Mouse (Mus musculus): ENCODE measurements around the gene Baz2a.

Gene Baz2a

DNA sequence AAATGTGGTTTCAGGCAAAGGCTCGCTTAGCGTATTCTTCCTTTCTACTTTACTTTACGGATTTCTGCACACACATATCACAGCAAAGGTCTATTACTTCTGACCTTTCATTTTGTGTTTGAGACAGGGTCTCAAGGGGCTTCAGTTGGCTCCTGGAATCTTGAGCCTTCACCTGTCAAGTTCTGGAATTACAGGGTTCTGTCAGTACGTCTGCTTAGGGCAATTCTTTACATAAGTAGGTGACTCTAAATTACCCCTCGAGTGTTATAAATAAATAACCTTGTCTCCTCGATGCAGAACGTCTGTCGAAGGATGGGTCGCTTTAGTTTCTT lies 8.9 kb upstream of the Baz2a start:
- DNase-seq = no peak

DNA sequence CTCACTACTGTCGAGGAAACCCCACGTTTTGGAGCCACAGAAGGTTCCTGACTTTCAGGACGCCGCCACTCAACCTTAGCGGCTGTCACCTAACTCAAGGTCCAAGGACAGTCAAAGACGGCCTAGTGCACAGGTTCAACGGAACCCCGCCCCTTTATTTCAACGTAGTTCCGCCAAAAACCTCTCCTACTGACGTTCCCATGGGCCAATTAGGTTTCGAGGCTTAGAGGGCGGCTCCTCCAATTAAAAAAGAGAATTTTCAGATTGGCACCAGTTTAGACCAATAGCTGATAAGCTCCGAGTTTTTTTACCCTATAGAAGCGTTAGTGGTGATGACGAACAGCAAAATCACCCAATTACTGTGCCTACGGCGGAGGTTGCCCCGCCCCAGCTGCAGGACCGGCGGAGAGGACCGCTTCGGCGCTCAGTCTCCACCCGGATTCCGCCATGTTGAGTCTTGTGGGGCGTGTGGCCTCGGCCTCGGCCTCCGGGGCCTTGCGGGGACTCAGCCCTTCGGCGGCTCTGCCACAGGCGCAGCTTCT lies 8.4 kb upstream of the Baz2a start, which contains the start of gene Atp5b:
Atp5b (plus strand) TSS at position 394 of the 542 bp plus-strand sequence.
- peak; percentile 98 for DNase-seq

DNA sequence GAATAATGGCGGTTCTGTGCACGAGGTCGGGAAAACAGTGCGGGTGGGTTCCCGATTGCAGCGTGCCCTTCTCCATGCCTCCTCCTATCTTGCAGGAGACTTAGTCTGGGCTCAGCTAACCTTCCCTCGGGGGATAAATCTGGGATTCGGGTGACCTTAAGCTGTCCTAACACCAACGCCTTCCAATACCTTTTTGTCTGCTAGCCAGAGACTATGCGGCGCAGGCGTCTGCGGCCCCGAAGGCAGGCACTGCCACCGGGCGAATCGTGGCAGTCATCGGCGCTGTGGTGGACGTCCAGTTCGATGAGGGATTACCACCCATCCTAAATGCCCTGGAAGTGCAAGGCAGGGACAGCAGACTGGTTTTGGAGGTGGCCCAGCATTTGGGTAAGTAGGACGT lies 7.7 kb upstream of the Baz2a start:
- peak in 1 of 2 experiments; percentile 57 for DNase-seq

DNA sequence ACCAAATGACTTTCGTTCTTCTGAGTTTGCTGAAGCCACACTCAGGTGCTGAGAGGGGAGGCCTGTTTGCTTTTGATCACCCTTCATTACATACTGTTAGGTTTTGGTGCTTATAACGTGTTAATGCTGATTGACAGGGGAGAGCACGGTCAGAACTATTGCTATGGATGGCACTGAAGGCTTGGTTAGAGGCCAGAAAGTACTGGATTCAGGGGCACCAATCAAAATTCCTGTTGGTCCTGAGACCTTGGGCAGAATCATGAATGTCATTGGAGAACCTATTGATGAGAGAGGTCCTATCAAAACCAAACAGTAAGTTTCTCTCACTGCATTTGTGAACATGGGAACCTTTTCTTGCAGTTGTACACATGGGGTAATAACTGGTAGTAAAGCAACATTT lies 7.2 kb upstream of the Baz2a start:
- DNase-seq = no peak

DNA sequence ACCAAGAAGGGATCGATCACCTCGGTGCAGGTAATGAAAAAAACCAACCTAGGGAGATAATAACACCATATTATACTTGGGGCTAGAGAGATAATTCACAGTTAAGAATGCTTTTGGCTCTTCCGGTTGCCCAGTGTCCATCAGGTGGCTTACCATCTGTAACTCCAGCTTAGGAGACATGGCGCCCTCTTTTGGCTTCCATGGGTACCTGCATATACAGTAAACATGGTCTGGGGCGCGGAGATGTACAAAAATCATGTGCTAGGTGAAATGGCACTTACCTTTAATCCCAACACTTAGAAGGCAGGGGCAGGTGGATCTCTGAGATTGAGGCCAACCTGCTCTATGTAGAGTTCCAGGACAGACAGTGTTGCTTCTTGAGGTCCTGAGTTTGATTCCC lies 5.0 kb upstream of the Baz2a start:
- DNase-seq = peak in 1 of 2 experiments; percentile 51

DNA sequence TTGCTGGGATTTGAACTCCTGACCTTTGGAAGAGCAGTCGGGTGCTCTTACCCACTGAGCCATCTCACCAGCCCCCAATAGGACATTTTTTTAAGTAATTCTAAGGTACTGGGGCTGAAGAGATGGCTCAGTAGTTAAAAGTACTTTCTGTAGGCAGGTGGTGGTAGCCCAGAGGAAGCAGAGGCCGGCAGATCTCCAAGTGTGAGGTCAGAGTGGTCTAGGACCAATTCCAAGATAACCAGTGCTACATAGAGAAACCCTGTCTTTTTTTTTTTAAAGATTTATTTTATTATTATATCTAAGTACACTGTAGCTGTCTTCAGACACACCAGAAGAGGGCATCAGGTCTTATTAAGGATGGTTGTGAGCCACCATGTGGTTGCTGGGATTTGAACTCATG lies 4.2 kb upstream of the Baz2a start:
- DNase-seq = peak; percentile 47 to 55

DNA sequence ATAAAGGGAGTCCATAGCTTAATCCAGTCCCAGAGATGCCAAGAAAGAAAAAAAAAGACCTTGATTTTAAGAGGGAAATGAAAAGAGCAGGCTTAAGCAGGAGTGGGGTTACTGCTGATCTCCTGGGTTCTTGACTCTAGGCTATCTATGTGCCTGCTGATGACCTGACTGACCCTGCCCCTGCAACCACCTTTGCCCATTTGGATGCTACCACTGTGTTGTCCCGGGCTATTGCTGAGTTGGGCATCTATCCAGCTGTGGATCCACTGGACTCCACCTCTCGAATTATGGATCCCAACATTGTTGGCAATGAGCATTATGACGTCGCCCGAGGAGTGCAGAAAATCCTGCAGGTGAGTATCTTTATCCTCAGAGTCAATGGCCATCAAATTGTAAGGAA lies 3.2 kb upstream of the Baz2a start:
- DNase-seq = no peak

DNA sequence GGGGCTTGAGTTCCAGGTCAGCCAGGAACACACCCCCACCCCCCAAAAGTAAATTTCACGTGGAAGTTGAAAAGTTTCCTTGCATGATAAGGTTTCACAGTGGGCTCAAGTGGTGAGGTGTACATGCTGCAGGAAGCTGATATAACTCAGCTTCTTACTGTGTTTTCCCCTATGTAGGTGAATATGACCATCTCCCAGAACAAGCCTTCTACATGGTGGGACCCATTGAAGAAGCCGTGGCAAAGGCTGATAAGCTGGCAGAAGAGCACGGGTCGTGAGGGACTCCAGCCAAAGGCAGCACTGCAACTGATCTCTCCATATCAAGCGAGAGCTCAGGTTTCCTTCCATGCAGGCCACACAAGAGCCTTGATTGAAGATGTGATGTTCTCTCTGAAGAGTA lies 1.5 kb upstream of the Baz2a start:
- DNase-seq = no peak

DNA sequence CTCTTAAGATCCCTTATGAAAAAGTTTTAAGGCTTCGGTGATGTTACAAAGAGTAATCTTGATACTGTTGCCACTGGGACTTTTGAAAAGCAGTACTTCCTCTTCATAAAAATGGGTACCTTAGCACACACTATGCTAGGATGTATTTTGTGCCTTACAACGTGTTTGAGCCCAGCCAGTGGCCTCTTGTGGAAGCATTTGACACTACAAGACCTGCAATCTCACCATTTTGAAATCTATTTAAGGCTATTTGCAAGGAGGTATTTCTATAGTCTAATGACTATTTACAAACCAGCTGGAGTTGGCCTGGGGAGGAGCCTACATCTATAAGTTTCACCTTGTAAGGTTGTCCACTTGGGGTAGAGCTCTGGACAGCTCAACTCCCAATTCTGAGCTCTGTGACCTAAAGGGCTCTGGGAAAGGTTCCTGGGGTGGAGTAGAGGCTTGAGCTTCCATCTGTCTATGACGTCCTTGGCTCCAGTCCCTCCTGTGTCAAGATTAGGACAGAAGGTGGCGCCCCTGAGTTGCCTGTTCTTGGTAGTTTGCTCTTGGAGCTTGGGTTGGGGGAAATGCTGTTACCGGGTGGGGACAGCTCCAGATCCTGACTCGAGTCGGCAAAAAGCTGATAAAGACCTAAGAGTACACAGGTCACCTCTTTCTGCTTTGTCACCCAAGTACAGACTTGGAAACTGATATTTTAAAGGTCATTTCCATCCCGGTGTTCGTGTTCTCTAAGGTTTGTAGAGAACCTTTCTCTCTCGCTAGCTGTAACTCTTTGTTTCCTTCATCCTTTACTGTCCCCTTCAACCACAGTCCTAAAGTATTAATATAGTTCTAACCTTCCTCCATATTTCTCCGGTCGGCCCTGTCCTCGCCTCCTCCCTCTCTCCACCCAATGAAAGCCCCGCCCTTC lies 470 bp upstream of the Baz2a start:
- peak; percentile 90 to 93 for DNase-seq

DNA sequence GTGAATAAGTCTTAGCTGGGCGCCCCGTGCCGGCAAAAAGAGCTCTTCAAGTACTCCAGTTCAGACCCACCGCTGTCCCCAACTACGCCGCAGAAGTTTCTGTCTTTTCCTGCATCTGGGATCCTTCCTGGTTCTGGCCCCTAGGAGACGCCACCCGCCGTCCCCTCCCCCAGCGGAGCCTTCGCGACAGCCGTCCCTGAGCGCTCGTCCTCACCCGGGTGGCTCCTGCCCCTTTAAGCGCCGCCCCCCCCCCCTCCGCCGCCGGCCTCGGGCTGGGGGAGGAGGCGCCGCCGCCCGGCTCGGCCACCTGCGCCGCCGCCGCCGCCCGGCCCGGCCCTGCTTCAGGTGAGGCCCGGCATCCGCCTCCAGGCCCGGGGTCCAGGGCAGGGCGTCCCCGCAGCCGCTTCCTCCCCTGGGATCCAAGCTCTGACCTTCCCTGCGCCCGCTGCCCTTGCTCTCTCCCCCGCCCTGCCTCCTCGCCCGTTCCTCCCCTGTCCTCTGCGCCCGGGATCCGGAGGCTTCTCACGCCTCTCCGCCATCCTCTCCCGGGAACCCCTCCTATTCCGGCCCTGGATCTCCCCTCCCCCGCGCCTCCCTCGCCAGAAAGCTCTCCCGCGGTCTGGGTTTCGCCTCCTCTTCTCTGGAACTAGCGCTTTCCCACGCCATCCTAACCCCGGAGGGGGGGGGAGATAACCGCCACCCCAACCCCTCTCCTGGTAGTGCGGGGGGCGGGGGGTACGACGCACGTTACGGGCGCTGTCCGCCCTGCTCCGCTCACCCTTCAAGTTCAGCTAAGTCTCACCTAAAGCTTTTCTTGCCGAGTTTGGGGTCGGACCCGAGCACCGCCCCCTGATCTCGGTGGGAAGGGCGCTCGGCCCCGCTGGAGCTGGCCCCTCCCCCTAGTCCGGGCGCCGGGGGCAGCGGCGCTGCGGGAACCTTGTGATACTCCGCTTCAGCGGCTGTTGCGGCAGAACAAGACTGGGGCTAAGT lies 1.4 kb downstream of the Baz2a start:
- DNase-seq = peak; percentile 85 to 90

DNA sequence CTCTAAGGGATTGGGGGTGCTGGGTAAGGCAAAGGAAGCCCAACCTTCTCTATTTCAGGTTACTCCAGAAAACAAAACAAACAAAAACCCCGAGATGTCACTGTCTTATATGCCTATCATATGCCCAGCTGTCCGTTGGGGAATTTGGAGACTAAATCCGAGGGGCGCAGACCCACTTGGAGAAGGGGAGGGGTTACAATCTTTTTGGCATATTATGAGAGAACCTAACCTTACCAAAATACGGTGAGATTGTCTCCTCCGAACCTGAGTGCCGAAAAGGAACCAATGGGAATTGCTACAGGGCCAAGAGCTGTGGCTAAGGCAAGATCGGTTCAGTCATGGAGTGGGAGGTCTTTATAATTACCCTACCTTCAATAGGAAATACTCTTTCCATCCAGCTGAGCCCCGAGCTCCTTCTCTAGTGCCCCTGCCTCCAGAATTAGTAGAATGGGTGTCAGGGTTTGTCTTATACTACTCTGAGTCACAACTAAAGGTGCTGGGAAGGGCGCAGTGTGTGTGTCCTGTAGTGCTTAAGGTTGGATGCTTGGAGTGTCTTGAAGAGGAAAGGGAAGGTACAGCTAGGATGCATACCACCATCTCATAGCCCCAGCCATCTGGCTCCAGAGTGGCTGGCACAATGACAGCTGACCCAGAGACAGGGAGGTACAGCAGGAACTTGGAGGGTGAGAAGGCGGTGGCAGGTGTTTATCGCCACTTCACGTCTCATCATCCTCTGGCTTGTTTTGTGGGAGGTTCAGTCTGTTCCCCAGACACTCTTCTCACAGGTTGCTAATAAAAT lies 2.3 kb downstream of the Baz2a start:
- peak; percentile 54 to 71 for DNase-seq

DNA sequence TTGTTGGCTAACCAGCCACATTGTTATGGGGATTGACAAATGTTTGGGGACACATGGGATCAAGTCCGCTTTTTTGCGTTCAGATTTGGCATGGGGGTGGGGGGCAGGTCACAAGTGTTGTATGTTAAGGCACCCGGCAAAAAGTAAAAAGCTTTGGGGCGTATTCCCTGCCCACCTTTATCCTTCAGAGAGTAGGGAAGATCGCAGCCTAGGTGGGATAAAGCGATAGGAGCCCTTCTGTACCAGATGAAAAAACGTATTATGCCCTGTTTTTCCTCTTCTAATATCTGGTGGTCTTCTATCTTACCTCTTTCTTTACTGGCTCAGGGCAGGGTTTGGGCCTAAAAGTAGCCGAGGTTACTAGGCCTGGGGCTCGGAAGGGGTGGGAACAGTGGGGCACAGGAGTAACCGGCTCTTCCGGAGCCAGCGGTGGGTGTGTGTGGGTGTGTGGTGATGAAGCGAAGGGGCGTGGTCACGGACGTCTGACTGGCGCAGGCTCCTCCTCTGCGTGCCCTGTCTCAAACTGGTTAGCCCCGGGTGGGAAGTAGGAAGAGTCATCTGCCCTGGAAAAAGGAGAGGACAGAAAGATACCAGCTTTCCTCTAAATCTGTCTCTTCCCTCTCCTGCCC lies 3.1 kb downstream of the Baz2a start:
- DNase-seq = peak; percentile 65 to 83

DNA sequence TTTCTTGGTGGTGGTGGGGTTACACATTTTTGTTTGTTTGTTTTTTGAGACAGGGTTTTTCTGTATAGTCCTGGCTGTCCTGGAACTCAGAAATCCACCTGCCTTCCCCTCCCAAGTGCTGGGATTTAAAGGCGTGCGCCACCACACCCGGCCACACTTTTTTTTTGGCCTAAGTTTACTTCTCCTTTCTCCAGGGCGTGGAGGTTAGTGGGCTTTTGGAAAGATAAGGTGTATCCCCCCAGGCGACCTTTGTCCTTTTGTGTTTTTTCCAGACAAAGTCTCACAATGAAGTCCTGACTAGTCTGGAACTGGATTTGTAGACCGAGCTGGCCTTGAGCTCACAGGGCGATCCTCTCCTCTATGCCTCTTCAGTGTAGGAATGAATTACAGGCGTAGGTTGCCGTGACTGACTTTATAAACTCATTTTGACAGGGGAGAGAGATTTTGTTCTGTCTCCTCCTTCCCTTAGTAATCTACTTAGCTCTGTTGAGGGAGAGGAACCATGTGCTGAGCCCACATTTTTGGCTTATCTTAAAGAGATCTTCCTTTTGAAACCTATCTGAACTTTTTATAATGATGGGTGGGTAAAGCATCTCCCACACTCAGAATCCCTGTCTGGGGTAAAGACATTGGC lies 3.7 kb downstream of the Baz2a start:
- DNase-seq = no peak

DNA sequence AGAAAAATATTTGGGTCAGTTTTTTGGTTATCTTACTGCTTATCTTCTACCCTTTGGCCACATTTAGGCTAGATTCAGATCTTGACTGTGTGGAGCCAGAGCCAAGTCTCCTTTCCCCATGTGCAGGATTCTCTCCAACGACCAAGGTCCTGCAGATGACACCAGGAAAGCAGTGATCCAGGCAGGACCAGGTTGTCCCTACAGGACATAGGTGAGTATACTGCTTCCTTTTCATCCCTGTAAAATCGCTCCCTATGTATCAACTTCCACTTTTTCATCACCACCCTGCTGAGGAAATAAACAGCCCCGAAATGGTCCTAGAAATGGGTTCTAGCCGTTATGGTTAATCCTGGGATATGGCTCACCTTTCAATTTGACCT lies 4.9 kb downstream of the Baz2a start:
- DNase-seq = no peak

DNA sequence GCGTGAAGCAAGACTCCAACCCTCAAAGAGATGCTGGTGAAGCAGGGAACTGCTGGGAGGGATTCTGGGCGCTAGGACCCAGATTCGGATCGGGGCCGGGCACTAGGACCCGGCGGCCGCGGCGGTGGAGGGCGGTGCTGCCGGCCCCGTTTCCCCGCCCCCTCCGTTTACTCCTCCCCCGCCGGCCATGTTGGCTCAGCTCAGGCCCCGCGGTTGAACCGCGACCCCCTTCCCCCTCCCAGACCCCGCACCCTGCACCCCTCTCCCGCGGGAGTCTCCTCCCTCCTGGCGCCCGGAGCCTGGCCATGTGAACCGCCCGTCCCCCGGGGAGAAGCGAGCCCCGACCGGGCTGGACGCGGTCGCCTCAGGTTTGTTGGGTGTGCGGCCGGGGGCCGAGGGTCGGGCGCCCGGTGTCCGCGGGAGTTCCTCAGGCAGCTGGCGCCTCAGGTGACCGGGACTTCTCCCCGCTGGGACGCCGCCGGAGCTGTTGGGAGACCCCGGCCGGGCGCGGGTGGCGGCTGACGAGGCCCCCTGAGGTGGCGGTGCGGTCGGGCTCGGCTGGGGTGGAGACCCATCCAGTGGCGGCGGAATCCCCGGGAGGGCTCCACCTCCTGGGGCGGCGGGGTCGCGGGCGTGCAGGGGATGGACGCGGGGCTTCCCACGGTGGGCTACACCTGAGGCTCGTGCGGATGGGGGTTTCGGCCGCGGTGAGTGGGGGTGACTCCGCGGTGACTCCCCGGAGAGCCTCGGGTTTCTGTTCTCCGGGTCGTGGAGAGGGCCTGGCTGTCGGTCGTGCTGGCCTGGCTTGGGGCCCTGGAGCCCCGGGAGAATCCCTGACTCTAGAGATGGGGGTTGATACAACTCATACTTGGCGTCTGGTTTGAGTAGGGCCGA lies 5.6 kb downstream of the Baz2a start:
- DNase-seq = peak; percentile 88 to 95

DNA sequence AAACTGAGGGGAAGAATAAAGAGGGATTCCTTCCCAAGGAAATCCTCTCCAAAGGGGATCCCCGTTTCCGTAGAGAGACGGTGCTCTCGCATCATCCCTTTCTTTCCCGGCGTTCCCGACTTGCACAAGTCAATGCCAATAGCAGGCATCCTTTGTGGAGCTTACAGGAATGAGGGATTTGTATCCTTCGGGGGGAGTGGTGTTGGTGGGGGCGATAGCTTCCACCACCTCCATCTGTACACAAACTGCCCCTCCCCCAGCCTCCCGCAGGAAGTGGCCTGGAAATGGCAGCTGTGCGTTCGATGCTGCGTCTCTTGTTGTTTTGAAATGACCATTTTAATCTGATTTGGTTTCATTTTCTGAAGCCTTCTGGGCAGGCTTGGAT lies 6.2 kb downstream of the Baz2a start:
- DNase-seq = peak; percentile 71 to 82

DNA sequence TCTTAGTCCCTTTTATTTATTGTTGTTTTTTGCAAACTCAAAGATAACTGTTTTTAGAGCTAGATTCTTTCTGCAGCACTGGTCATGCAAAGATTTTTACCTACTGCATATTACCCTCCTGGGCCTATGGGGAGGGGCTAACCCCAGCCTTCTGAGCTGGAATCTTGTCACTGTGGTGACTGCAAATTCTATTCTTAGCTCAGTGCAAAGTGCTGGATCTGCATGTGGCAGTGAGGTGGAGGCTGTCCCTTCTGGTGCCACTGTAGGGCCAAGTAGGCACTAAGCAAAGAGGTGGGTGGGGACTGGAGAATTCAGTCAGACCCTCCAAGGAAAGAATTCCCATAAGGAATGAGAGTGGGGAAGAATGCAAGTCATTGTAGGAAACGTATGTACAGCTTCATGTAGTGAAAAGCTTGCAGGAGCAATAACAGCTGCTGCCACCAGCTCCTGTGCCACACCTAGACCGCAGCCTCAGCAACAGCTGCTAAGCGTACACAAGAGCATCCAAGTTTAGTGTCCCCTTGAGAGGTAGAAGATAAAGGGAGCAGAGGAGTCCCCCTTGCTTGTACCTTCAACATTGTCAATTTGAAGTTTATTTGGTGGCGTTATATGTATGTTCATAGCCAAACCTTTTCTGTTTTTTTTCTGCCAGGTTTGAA lies 18.9 kb downstream of the Baz2a start:
- DNase-seq = peak in 1 of 2 experiments; percentile 51

DNA sequence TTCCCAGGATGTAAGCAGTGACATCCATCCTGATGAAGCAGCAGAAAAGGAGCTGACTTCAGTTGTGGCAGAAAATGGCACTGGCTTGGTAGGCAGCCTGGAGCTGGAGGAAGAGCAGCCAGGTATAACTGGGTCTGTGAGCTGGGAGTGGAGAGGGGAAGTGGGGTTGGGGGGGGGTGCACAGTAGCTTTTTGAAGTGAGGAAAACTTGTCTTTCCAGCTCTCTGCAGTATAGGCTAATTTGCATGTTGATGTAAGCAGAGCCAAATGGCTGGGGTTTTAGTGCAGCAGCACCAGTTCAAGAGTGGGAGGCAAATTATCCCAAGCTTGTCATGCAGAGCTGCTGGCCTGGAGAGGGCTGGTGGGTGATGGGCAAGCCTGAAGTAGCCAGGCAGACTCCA lies 19.9 kb downstream of the Baz2a start:
- no peak for DNase-seq

DNA sequence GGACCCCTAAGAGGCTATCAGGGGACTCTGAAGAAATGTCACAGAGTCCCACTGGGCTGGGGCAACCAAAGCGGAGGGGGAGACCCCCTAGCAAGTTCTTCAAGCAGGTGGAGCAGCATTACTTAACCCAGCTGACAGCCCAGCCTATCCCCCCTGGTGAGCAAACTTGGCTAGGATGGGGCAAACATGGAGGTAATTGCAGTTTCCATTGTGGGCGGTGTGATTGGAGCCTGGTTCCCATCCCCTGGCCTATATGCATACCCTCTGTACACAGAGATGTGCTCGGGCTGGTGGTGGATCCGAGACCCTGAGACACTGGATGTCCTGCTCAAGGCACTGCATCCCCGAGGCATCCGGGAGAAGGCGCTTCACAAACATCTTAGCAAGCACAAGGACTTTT lies 32.5 kb downstream of the Baz2a start:
- DNase-seq = no peak

DNA sequence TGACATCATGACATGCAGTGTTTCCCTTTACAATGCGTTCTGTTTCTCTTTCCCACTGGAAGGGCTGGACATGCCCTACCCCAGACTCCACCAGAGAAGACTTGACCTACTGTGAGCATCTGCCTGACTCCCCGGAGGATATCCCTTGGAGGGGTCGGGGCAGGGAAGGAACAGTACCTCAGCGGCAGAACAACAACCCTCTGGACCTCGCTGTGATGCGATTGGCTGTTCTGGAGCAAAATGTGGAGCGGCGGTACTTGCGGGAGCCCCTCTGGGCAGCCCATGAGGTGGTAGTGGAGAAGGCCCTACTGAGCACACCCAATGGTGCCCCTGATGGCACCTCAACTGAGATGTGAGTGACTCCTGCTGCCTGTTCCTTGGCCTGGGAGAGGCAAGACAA lies 33.5 kb downstream of the Baz2a start:
- DNase-seq = no peak

Data from cerebellum, postnatal 25 days (tissue).